Mouse (Mus musculus): Measurements from ENCODE around the gene Pnma1. TPM values are rescaled to one million over a fixed set of nuclear protein-coding genes. Genes with fewer than 3 reads are reported as not detected.

Pnma1 gene
- polyA plus RNA-seq, 1 experiment from 2014 or later, result 0.68 TPM

GRCm38 (mm10) chr12:84191770-84192169 lies 43.5 kb upstream of the Pnma1 start:
- H3K4me3 ChIP-seq (ENCODE audit: control insufficient read depth in 1 of 2, insufficient read depth in 1 of 2, low read depth in 1 of 2, low read length in 2 of 2), result peak overlapping the region in 1 of 2 experiments; percentile 83; a peak in 3 of 4 replicates
- no peaks in the 10 kb centered on the region for H3K36me3 ChIP-seq (ENCODE audit: control insufficient read depth, insufficient read depth, low read length)
- peak overlapping the region; percentile 93 for H3K9ac ChIP-seq (ENCODE audit: low read length)
- H3K27ac ChIP-seq (replicated peaks in 1 of 2; ENCODE audit: control insufficient read depth in 1 of 2, insufficient read depth in 1 of 2, low read depth in 2 of 2, low read length in 2 of 2), result no peak overlapping the region
- peak overlapping the region; percentile 99 for H3K4me2 ChIP-seq (ENCODE audit: low read length)
- peaks cover 61 to 70% of the 10 kb centered on the region in 2 experiments for H3K4me1 ChIP-seq (ENCODE audit: control insufficient read depth in 2 of 2, insufficient read depth in 2 of 2, low read length in 2 of 2)
- no peak for ATAC-seq (ENCODE audit: insufficient number of reproducible peaks, insufficient read depth, low FRiP score, low read depth)
- 37% methylated on average over 5 of the region's 5 CpGs for WGBS
- H3K27me3 ChIP-seq (ENCODE audit: control insufficient read depth, insufficient read depth, low read length), result no peaks in the 10 kb centered on the region
- no peaks in the 10 kb centered on the region for H3K9me3 ChIP-seq (ENCODE audit: control insufficient read depth, low read length)

GRCm38 (mm10) chr12:84191190-84191589 lies 42.9 kb upstream of the Pnma1 start:
- Histone ChIP-seq H3K4me2 (ENCODE audit: low read length) (peak overlapping the region; percentile 99; the same call in 1 of the 2 replicates), H3K27me3 (ENCODE audit: control insufficient read depth, insufficient read depth, low read length) (no peaks in the 10 kb centered on the region), H3K27ac (replicated peaks in 1 of 2; ENCODE audit: control insufficient read depth in 1 of 2, insufficient read depth in 1 of 2, low read depth in 2 of 2, low read length in 2 of 2) (no peak overlapping the region), H3K36me3 (ENCODE audit: control insufficient read depth, insufficient read depth, low read length) (no peaks in the 10 kb centered on the region), H3K4me3 (ENCODE audit: control insufficient read depth in 1 of 2, insufficient read depth in 1 of 2, low read depth in 1 of 2, low read length in 2 of 2) (no peak overlapping the region), H3K9me3 (ENCODE audit: control insufficient read depth, low read length) (no peaks in the 10 kb centered on the region), H3K9ac (ENCODE audit: low read length) (peak overlapping the region; percentile 22; the same call in 1 of the 2 replicates), H3K4me1 (ENCODE audit: control insufficient read depth in 2 of 2, insufficient read depth in 2 of 2, low read length in 2 of 2) (peaks cover 63 to 71% of the 10 kb centered on the region in 2 experiments)
- ATAC-seq (ENCODE audit: insufficient number of reproducible peaks, insufficient read depth, low FRiP score, low read depth), result no peak
- whole genome bisulfite sequencing, result 80% methylated on average over 7 of the region's 7 CpGs

- Histone ChIP-seq H3K4me2 (ENCODE audit: low read length) (peak overlapping the region; percentile 31), H3K4me1 (ENCODE audit: control insufficient read depth in 2 of 2, insufficient read depth in 2 of 2, low read length in 2 of 2) (peaks cover 71 to 80% of the 10 kb centered on the region in 2 experiments), H3K9ac (ENCODE audit: low read length) (peak overlapping the region; percentile 50; the same call in 1 of the 2 replicates), H3K9me3 (ENCODE audit: control insufficient read depth, low read length) (no peaks in the 10 kb centered on the region), H3K4me3 (ENCODE audit: control insufficient read depth in 1 of 2, insufficient read depth in 1 of 2, low read depth in 1 of 2, low read length in 2 of 2) (no peak overlapping the region), H3K27me3 (ENCODE audit: control insufficient read depth, insufficient read depth, low read length) (no peaks in the 10 kb centered on the region), H3K27ac (replicated peaks in 1 of 2; ENCODE audit: control insufficient read depth in 1 of 2, insufficient read depth in 1 of 2, low read depth in 2 of 2, low read length in 2 of 2) (no peak overlapping the region), H3K36me3 (ENCODE audit: control insufficient read depth, insufficient read depth, low read length) (no peaks in the 10 kb centered on the region)
- WGBS, result 28% methylated on average over 14 of the region's 15 CpGs
- no peak for ATAC-seq (ENCODE audit: insufficient number of reproducible peaks, insufficient read depth, low FRiP score, low read depth)
These were observed 42.0 kb upstream of the Pnma1 start for GRCm38 (mm10) chr12:84190151-84190820.

- Histone ChIP-seq H3K4me3 (ENCODE audit: control insufficient read depth in 1 of 2, insufficient read depth in 1 of 2, low read depth in 1 of 2, low read length in 2 of 2) (no peak overlapping the region), H3K9ac (ENCODE audit: low read length) (peak overlapping the region; percentile 55), H3K4me1 (ENCODE audit: control insufficient read depth in 2 of 2, insufficient read depth in 2 of 2, low read length in 2 of 2) (peaks cover 69 to 78% of the 10 kb centered on the region in 2 experiments), H3K4me2 (ENCODE audit: low read length) (peak overlapping the region; percentile 31; the same call in 1 of the 2 replicates), H3K36me3 (ENCODE audit: control insufficient read depth, insufficient read depth, low read length) (no peaks in the 10 kb centered on the region), H3K9me3 (ENCODE audit: control insufficient read depth, low read length) (no peaks in the 10 kb centered on the region), H3K27ac (replicated peaks in 1 of 2; ENCODE audit: control insufficient read depth in 1 of 2, insufficient read depth in 1 of 2, low read depth in 2 of 2, low read length in 2 of 2) (peak overlapping the region in 1 of 2 experiments; percentile 69; a peak in 1 of 4 replicates), H3K27me3 (ENCODE audit: control insufficient read depth, insufficient read depth, low read length) (no peaks in the 10 kb centered on the region)
- ATAC-seq (ENCODE audit: insufficient number of reproducible peaks, insufficient read depth, low FRiP score, low read depth), result no peak
- WGBS, result 76% methylated on average over 14 of the region's 14 CpGs
These were observed 40.7 kb upstream of the Pnma1 start for GRCm38 (mm10) chr12:84188881-84189444.

- Histone ChIP-seq H3K27ac (replicated peaks in 1 of 2; ENCODE audit: control insufficient read depth in 1 of 2, insufficient read depth in 1 of 2, low read depth in 2 of 2, low read length in 2 of 2) (peak overlapping the region; percentile 37 to 69), H3K4me2 (ENCODE audit: low read length) (peak overlapping the region; percentile 31), H3K9ac (ENCODE audit: low read length) (peak overlapping the region; percentile 55), H3K36me3 (ENCODE audit: control insufficient read depth, insufficient read depth, low read length) (no peaks in the 10 kb centered on the region), H3K4me1 (ENCODE audit: control insufficient read depth in 2 of 2, insufficient read depth in 2 of 2, low read length in 2 of 2) (peaks cover 69 to 78% of the 10 kb centered on the region in 2 experiments), H3K4me3 (ENCODE audit: control insufficient read depth in 1 of 2, insufficient read depth in 1 of 2, low read depth in 1 of 2, low read length in 2 of 2) (no peak overlapping the region), H3K9me3 (ENCODE audit: control insufficient read depth, low read length) (no peaks in the 10 kb centered on the region), H3K27me3 (ENCODE audit: control insufficient read depth, insufficient read depth, low read length) (no peaks in the 10 kb centered on the region)
- no peak for ATAC-seq (ENCODE audit: insufficient number of reproducible peaks, insufficient read depth, low FRiP score, low read depth)
- WGBS, result 55% methylated on average over 15 of the region's 15 CpGs
These were observed 39.7 kb upstream of the Pnma1 start for GRCm38 (mm10) chr12:84187752-84188601.

GRCm38 (mm10) chr12:84186950-84187349 lies 38.7 kb upstream of the Pnma1 start:
- H3K9ac ChIP-seq (ENCODE audit: low read length), result 0 out of 2 replicates have a peak overlapping the region, but pooled peaks have one; percentile 6

GRCm38 (mm10) chr12:84186536-84186935 lies 38.2 kb upstream of the Pnma1 start:
- Histone ChIP-seq H3K4me3 (ENCODE audit: control insufficient read depth in 1 of 2, insufficient read depth in 1 of 2, low read depth in 1 of 2, low read length in 2 of 2) (no peak overlapping the region), H3K4me2 (ENCODE audit: low read length) (peak overlapping the region; percentile 3; the same call in 1 of the 2 replicates), H3K9ac (ENCODE audit: low read length) (0 out of 2 replicates have a peak overlapping the region, but pooled peaks have one; percentile 6), H3K36me3 (ENCODE audit: control insufficient read depth, insufficient read depth, low read length) (no peaks in the 10 kb centered on the region), H3K9me3 (ENCODE audit: control insufficient read depth, low read length) (no peaks in the 10 kb centered on the region), H3K27me3 (ENCODE audit: control insufficient read depth, insufficient read depth, low read length) (no peaks in the 10 kb centered on the region), H3K27ac (replicated peaks in 1 of 2; ENCODE audit: control insufficient read depth in 1 of 2, insufficient read depth in 1 of 2, low read depth in 2 of 2, low read length in 2 of 2) (peak overlapping the region; percentile 65 to 69), H3K4me1 (ENCODE audit: control insufficient read depth in 2 of 2, insufficient read depth in 2 of 2, low read length in 2 of 2) (peaks cover 63 to 77% of the 10 kb centered on the region in 2 experiments)
- 80% methylated on average over 3 of the region's 3 CpGs for WGBS
- ATAC-seq (ENCODE audit: insufficient number of reproducible peaks, insufficient read depth, low FRiP score, low read depth), result no peak

More at GRCm38 (mm10) chr12:84186950-84187349, 38.7 kb upstream of the Pnma1 start:
- 34% methylated on average over 5 of the region's 5 CpGs for WGBS
- H3K4me2 ChIP-seq (ENCODE audit: low read length), result peak overlapping the region; percentile 3; the same call in 1 of the 2 replicates
- no peaks in the 10 kb centered on the region for H3K9me3 ChIP-seq (ENCODE audit: control insufficient read depth, low read length)
- peak overlapping the region; percentile 65 to 69 for H3K27ac ChIP-seq (replicated peaks in 1 of 2; ENCODE audit: control insufficient read depth in 1 of 2, insufficient read depth in 1 of 2, low read depth in 2 of 2, low read length in 2 of 2)
- no peak for ATAC-seq (ENCODE audit: insufficient number of reproducible peaks, insufficient read depth, low FRiP score, low read depth)
- H3K4me3 ChIP-seq (ENCODE audit: control insufficient read depth in 1 of 2, insufficient read depth in 1 of 2, low read depth in 1 of 2, low read length in 2 of 2), result no peak overlapping the region
- no peaks in the 10 kb centered on the region for H3K36me3 ChIP-seq (ENCODE audit: control insufficient read depth, insufficient read depth, low read length)
- no peaks in the 10 kb centered on the region for H3K27me3 ChIP-seq (ENCODE audit: control insufficient read depth, insufficient read depth, low read length)
- H3K4me1 ChIP-seq (ENCODE audit: control insufficient read depth in 2 of 2, insufficient read depth in 2 of 2, low read length in 2 of 2), result peaks cover 63 to 77% of the 10 kb centered on the region in 2 experiments
